Mouse (Mus musculus): ENCODE measurements around the gene Apoc1. TPM values are rescaled to one million over a fixed set of nuclear protein-coding genes. Genes with fewer than 3 reads are reported as not detected.
A peak's percentile ranks its signal among the peaks of the same experiment; 100 is the strongest.
"Not testable (repeated sequence)": the region's sequence is repeated elsewhere in the genome, so short reads cannot be mapped to it uniquely, and the experiment has no call there.

Gene Apoc1
- polyA plus RNA-seq, 1 experiment from 2014 or later: 8.8 TPM

DNA sequence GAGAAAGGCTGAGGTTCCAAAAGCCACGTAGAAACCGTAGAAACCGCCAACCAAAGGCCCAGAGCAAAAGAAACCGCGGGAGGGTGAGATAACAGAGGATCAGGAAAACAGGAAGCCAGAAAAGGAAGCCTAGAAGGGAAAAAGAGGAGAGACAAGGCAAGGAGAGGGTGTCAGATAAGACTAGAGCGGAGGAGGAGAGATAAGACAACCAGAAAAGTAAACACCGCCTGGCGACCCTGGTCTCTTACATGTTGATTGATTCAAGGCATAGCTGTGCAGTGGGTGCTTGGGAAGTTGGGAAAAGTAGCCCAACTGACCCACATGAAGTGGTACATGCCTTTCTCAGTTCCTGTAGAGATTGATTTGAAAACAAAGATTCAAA lies 2.7 kb upstream of the Apoc1 start:
- WGBS: 11% methylated on average over 8 of the region's 8 CpGs
- H3K4me1 ChIP-seq: peaks cover 74% of the 10 kb centered on the region
- H3K9ac ChIP-seq: peak overlapping the region; percentile 68; the same call in 1 of the 2 replicates
- ATAC-seq (ENCODE audit: extremely low read depth, insufficient number of reproducible peaks, low FRiP score, low TSS enrichment): peak; percentile 32; the same call in 1 of the 2 replicates
- H3K4me2 ChIP-seq: peak overlapping the region; percentile 20; the same call in 1 of the 2 replicates
- H3K27ac ChIP-seq (replicated peaks): peak overlapping the region; percentile 92
- no peaks in the 10 kb centered on the region for H3K9me3 ChIP-seq
- H3K36me3 ChIP-seq: peaks cover 17% of the 10 kb centered on the region
- no peaks in the 10 kb centered on the region for H3K27me3 ChIP-seq (replicated peaks)
- H3K4me3 ChIP-seq: no peak overlapping the region

- 60% methylated on average over 10 of the region's 10 CpGs for WGBS
- Histone ChIP-seq H3K27ac (replicated peaks) (peak overlapping the region; percentile 92), H3K9ac (peak overlapping the region; percentile 68; the same call in 1 of the 2 replicates), H3K9me3 (no peaks in the 10 kb centered on the region), H3K4me1 (peaks cover 69% of the 10 kb centered on the region), H3K4me3 (no peak overlapping the region), H3K27me3 (replicated peaks) (no peaks in the 10 kb centered on the region), H3K36me3 (peaks cover 17% of the 10 kb centered on the region), H3K4me2 (peak overlapping the region; percentile 20; the same call in 1 of the 2 replicates)
- no peak for ATAC-seq (ENCODE audit: extremely low read depth, insufficient number of reproducible peaks, low FRiP score, low TSS enrichment)
Measured at GRCm38 (mm10) chr7:19694336-19695212, 2.1 kb upstream of the Apoc1 start.

- Histone ChIP-seq H3K4me1 (peaks cover 58% of the 10 kb centered on the region), H3K9ac (0 out of 2 replicates have a peak overlapping the region, but pooled peaks have one; percentile 42), H3K9me3 (no peaks in the 10 kb centered on the region), H3K4me2 (peak overlapping the region; percentile 22), H3K27ac (replicated peaks) (peak overlapping the region; percentile 92), H3K4me3 (no peak overlapping the region), H3K27me3 (replicated peaks) (no peaks in the 10 kb centered on the region), H3K36me3 (peaks cover 17% of the 10 kb centered on the region)
- ATAC-seq (ENCODE audit: extremely low read depth, insufficient number of reproducible peaks, low FRiP score, low TSS enrichment): peak; percentile 19; the same call in 1 of the 2 replicates
- WGBS: 18% methylated on average over 10 of the region's 10 CpGs
Measured at GRCm38 (mm10) chr7:19693421-19693820, 961 bp upstream of the Apoc1 start.

DNA sequence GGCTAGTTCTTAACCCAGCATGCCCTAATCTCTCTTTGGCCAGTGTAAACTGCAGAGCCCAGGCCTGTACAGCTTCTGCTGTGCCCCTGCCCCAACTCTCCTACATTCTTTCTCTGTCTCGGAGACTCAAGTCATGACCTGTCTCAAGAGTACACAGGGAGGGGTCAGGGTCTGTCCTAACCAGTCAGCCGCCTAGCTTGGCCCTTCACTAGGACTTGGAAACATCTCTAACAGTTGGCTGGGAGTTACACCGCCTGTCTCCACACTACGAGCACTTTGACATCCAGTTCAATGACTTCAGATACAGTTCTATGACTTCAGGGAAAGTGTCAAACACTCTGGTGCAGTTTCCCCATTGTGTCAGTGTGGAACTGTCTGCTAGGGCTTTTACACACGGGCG lies 1.0 kb downstream of the Apoc1 start:
- no peak overlapping the region for H3K9ac ChIP-seq
- ATAC-seq (ENCODE audit: extremely low read depth, insufficient number of reproducible peaks, low FRiP score, low TSS enrichment): no peak
- 69% methylated on average over 6 of the region's 6 CpGs for WGBS
- no peaks in the 10 kb centered on the region for H3K27me3 ChIP-seq (replicated peaks)
- H3K4me2 ChIP-seq: peak overlapping the region; percentile 25
- H3K36me3 ChIP-seq: peaks cover 6% of the 10 kb centered on the region
- H3K27ac ChIP-seq (replicated peaks): 0 out of 2 replicates have a peak overlapping the region, but pooled peaks have one; percentile 12
- H3K9me3 ChIP-seq: no peaks in the 10 kb centered on the region
- H3K4me1 ChIP-seq: peaks cover 46% of the 10 kb centered on the region
- H3K4me3 ChIP-seq: 0 out of 2 replicates have a peak overlapping the region, but pooled peaks have one; percentile 9

DNA sequence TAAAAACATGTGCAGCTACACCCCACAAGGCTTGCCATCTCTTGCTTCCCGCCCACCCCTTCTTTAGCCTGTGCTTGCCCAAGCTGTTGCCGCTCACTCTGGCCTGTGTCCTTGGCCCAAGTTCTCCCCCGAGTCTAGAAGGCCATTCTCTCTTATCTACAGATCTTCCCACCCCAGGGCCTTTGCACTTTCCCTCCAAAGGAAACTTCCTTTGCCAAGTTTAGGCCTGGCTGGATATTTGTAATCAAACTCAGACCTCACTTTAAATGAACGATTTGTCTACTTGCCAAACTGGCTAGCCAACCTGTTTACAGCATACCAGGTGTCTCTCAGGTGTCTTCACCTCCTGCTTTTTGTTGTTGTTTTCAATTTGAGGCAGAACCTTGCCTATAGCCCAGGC lies 1.6 kb downstream of the Apoc1 start:
- Histone ChIP-seq H3K27me3 (replicated peaks) (no peaks in the 10 kb centered on the region), H3K4me1 (peaks cover 44% of the 10 kb centered on the region), H3K4me3 (no peak overlapping the region), H3K36me3 (peaks cover 2% of the 10 kb centered on the region; the same call in 1 of the 2 replicates), H3K9ac (no peak overlapping the region), H3K27ac (replicated peaks) (no peak overlapping the region), H3K9me3 (no peaks in the 10 kb centered on the region), H3K4me2 (no peak overlapping the region)
- ATAC-seq (ENCODE audit: extremely low read depth, insufficient number of reproducible peaks, low FRiP score, low TSS enrichment): no peak
- 74% methylated on average over 4 of the region's 4 CpGs for WGBS

DNA sequence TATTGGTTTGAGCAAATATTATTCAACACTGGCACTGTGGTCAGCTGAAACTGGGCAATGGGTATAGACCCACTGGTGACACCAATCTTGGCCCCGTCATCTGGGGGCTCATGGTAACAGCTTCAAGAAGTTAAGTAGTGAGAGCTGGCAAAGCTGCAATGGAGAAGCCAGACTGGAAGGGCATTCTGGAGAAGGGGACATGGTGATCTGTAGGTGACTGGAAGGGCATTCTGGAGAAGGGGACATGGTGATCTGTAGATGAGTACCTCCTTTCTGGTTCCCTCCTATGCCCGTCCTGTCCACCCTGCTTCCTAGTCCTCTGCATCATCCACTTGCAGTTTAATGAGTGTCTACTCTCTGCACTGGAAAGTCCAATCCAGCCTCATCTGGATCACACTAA lies 3.8 kb downstream of the Apoc1 start:
- ATAC-seq (ENCODE audit: extremely low read depth, insufficient number of reproducible peaks, low FRiP score, low TSS enrichment): no peak
- no peak overlapping the region for H3K4me2 ChIP-seq
- H3K9me3 ChIP-seq: no peaks in the 10 kb centered on the region
- WGBS: 87% methylated on average over 2 of the region's 2 CpGs
- no peak overlapping the region for H3K27ac ChIP-seq (replicated peaks)
- H3K36me3 ChIP-seq: no peaks in the 10 kb centered on the region
- H3K4me1 ChIP-seq: peaks cover 22% of the 10 kb centered on the region
- H3K4me3 ChIP-seq: no peak overlapping the region
- H3K9ac ChIP-seq: no peak overlapping the region
- H3K27me3 ChIP-seq (replicated peaks): no peaks in the 10 kb centered on the region

GRCm38 (mm10) chr7:19688101-19688500 lies 4.4 kb downstream of the Apoc1 start:
- H3K4me2 ChIP-seq: no peak overlapping the region
- ATAC-seq (ENCODE audit: extremely low read depth, insufficient number of reproducible peaks, low FRiP score, low TSS enrichment): no peak
- 90% methylated on average over 10 of the region's 10 CpGs for WGBS
- no peak overlapping the region for H3K4me3 ChIP-seq
- H3K9ac ChIP-seq: no peak overlapping the region
- no peaks in the 10 kb centered on the region for H3K9me3 ChIP-seq
- no peaks in the 10 kb centered on the region for H3K36me3 ChIP-seq
- peaks cover 17% of the 10 kb centered on the region for H3K4me1 ChIP-seq
- H3K27me3 ChIP-seq (replicated peaks): no peaks in the 10 kb centered on the region
- H3K27ac ChIP-seq (replicated peaks): no peak overlapping the region

- H3K4me3 ChIP-seq; H3K4me2 ChIP-seq; H3K36me3 ChIP-seq; H3K9me3 ChIP-seq; H3K27ac ChIP-seq (replicated peaks); H3K27me3 ChIP-seq (replicated peaks); H3K9ac ChIP-seq; ATAC-seq (ENCODE audit: extremely low read depth, insufficient number of reproducible peaks, low FRiP score, low TSS enrichment); H3K4me1 ChIP-seq: not testable (repeated sequence)
- 47% methylated on average over 8 of the region's 8 CpGs for WGBS
Measured at GRCm38 (mm10) chr7:19686927-19687583, 5.4 kb downstream of the Apoc1 start.

DNA sequence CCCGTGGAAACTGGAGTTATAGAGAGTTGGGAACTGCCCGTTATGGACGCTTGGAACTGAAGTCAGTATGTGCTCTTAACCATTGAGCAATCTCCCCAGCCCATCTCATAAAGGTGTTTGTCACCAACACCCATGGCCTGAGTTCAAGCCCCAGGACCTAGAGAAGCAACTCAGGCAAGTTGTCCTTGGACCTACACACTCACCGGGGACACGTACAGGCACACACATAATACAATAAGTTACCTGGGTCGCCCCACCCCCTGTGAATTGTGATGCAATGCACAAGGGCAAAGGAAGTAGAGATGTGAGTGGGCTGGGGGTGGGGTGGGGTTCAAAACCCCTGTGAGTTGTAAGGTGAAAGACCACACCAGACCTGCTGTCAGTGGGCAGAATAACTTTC lies 5.9 kb downstream of the Apoc1 start:
- Histone ChIP-seq H3K9me3 (no peaks in the 10 kb centered on the region), H3K4me3 (no peak overlapping the region), H3K9ac (no peak overlapping the region), H3K4me1 (peaks cover 3% of the 10 kb centered on the region), H3K27ac (replicated peaks) (no peak overlapping the region), H3K27me3 (replicated peaks) (no peaks in the 10 kb centered on the region), H3K36me3 (no peaks in the 10 kb centered on the region), H3K4me2 (no peak overlapping the region)
- WGBS: 81% methylated on average over 6 of the region's 6 CpGs
- ATAC-seq (ENCODE audit: extremely low read depth, insufficient number of reproducible peaks, low FRiP score, low TSS enrichment): 0 out of 2 replicates have a peak, but pooled peaks have one; percentile 14

GRCm38 (mm10) chr7:19685374-19685773 lies 7.1 kb downstream of the Apoc1 start:
- Histone ChIP-seq H3K27ac (replicated peaks) (no peak overlapping the region), H3K27me3 (replicated peaks) (no peaks in the 10 kb centered on the region), H3K4me2 (no peak overlapping the region), H3K4me1 (peaks cover 7% of the 10 kb centered on the region; the same call in 1 of the 2 replicates), H3K9ac (no peak overlapping the region), H3K9me3 (no peaks in the 10 kb centered on the region), H3K36me3 (no peaks in the 10 kb centered on the region), H3K4me3 (no peak overlapping the region)
- 58% methylated on average over 4 of the region's 4 CpGs for WGBS
- ATAC-seq (ENCODE audit: extremely low read depth, insufficient number of reproducible peaks, low FRiP score, low TSS enrichment): no peak

DNA sequence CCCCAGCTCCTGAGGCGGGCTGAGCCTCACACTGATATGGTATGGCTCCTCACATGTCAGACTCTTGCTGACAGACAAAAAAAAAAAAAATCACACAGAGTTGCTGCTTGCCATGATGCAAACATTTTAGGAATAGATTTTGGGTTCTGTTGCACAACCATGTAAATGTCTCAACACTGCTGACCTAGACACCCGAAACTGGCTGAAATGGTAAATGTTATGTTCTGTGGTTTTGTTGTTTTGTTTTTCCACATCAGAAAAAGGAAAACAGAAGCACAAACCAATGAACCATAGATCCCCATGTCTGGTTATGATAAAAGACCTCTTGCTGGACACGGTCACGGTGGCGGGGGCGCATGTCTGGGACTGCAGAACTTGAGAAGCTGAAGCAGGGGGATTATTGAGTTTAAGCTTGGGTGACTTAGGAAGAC lies 8.7 kb downstream of the Apoc1 start:
- no peak overlapping the region for H3K27ac ChIP-seq (replicated peaks)
- no peaks in the 10 kb centered on the region for H3K36me3 ChIP-seq
- no peak overlapping the region for H3K9ac ChIP-seq
- peaks cover 7% of the 10 kb centered on the region; the same call in 1 of the 2 replicates for H3K4me1 ChIP-seq
- no peak overlapping the region for H3K4me2 ChIP-seq
- no peak overlapping the region for H3K4me3 ChIP-seq
- H3K27me3 ChIP-seq (replicated peaks): no peaks in the 10 kb centered on the region
- no peaks in the 10 kb centered on the region for H3K9me3 ChIP-seq
- WGBS: 76% methylated on average over 6 of the region's 6 CpGs
- no peak for ATAC-seq (ENCODE audit: extremely low read depth, insufficient number of reproducible peaks, low FRiP score, low TSS enrichment)

All from heart, embryonic 13.5 days (tissue).